Mouse (Mus musculus): ENCODE measurements around the gene Ulk4. TPM values are rescaled to one million over a fixed set of nuclear protein-coding genes. Genes with fewer than 3 reads are reported as not detected.

Gene Ulk4
- 6.1 and 6.2 TPM in 2 replicates for polyA plus RNA-seq (2012; rRNA removed)

DNA sequence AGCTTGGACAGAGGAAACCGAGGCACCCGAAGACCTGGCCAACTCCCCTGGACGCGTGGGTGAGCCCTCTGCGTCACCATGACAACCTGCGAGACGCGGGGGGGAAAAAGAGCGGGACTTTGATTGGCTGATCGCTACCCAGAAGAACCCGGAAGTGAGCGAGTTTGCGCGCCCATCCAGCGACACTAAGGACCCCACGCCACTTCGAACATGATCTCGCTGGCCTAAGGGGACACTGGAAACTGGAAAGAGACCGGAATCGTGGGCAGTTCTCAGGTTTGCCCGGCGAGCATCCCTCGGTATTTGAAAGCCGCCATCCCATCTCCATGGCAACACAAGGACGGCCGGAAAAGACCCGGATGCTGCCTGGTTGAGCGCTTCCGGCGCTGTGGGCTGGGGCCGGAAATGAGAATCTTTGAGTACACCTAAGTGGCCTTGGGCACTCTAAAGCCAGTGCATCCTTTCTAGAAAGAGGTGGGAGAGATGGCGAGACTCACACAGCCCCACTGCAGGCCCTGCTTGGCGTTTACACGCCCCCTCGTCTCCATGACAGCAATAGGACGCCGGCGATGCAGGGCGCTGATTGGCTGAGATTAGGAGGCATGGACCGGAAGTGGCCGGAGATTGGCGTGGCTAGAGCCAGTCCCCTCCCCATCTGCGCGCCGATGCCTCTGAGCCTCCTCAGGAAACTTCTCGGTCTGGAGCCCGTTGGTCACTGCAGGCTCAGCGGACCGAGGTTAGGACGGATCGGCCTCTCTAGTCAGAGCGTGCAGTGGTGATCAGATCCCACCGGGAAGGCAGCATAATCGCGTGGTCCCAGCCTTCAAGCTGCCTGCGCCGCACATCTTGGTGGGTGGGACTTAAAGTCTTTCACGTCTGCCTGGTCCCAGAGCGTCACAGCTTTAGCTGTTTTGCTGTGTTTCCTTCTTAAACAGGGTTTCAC lies at the start of gene Ulk4:
Ulk4 (minus strand) TSS at position 80 of the 943 bp plus-strand sequence.

DNA sequence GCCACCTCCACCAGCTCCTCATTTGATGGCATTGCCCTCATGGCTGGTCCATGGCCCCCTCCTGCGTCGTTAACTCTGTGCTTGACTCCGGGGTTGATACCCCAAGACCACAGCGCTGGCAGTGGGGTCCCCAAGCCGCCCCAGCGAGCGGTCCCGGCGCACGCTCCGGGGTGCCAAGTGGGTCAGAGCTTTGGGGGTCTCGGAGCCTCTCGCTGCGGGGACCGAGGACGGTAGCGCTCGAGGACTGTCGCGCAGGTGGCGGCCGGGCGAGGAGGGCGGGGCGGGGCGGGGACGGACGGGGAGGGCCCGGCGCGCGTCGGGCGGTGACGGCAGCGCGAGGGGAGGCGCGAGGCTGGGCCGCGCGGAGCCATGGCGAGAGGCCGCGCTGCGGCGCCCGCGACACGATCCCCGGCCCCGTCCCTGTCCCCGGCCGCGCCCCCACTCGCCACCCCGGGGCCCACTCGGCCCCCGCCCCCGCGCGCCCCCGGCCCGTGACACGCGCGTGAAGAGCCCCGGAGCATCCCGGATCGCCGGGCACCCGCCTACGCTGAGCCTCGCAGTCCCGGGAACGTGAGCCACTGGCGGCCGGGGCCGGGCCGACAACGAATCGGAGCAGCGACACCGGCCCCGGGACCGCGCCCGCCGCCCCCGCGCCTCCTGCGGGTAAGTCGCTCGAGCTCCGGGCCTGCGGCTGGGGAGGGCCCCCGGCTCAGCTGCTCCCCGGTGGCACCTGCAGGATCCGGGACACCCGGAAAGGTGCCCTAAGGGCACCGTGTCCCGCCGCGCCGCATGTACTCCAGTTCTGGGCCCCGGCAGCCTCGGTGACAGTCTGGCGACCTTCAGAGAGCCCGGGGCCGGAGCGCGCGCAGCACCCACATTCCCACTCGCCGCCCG lies 20.4 kb upstream of the Ulk4 start, which contains the start of gene Trak1:
Trak1 (plus strand) TSS at position 332 of the 894 bp plus-strand sequence.

DNA sequence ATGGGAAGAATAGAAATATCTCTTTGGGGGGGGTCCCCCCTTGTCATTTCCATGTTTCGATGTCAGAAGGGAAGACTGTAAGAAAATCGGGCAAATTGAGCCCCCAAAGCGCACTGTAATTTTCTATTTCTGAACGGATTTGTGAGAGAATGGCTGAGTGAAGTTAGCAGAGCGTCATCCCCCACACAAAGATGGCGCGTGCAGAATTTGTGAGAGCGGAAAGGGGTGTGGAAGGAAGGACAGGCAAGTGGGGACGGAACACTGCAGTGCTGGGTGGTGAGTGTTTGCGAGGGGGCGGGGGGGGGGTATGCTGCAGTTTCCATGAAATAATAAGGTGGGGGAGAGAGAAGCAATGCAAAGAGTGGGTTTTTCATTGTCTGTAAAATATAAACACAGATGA lies 347.9 kb downstream of the Ulk4 start, which contains the start of gene Ctnnb1:
Ctnnb1 (plus strand) TSS at position 136 of the 400 bp plus-strand sequence.

Other genes with a start within 250 kb of the Ulk4 start
- gene Trak1, start 20.3 kb upstream of the Ulk4 start, polyA plus RNA-seq (2012; rRNA removed): 64.1 and 71.5 TPM in 2 replicates
- 114 and 127 TPM in 2 replicates for gene Cck, start 218.5 kb upstream of the Ulk4 start, polyA plus RNA-seq (2012; rRNA removed)